Mouse (Mus musculus) midbrain, embryonic 10.5 days (tissue): ENCODE data around the gene Sstr2. TPM values are rescaled to one million over a fixed set of nuclear protein-coding genes. Genes with fewer than 3 reads are reported as not detected.

ENCODE experiments used
- DNase-seq: peaks from one replicate; pipeline ENCODE4 v3.0.0-alpha.2; 2017; ENCODE audit warnings: low spot score
- H3K27ac ChIP-seq: fragments of 300-500 bp; sonication (generic); replicated peaks from 2 replicates; pipeline ENCODE4 v1.5.1; 2016; ENCODE audit warnings: mild to moderate bottlenecking
- H3K27me3 ChIP-seq: fragments of 300-500 bp; sonication (generic); 2 replicates; pipeline ENCODE4 v1.6.1; 2016; ENCODE audit warnings: low read depth, mild to moderate bottlenecking; ENCODE audit not compliant: poor library complexity, severe bottlenecking
- H3K36me3 ChIP-seq: fragments of 300-500 bp; sonication (generic); 2 replicates; pipeline ENCODE4 v1.6.1; 2016; ENCODE audit warnings: mild to moderate bottlenecking, moderate library complexity
- H3K4me1 ChIP-seq: fragments of 300-500 bp; sonication (generic); 2 replicates; pipeline ENCODE4 v1.6.1; 2016
- H3K4me3 ChIP-seq: fragments of 300-500 bp; sonication (generic); 2 replicates; pipeline ENCODE4 v1.5.1; 2016; ENCODE audit warnings: mild to moderate bottlenecking, moderate library complexity
- H3K9me3 ChIP-seq: fragments of 300-500 bp; sonication (generic); replicated peaks from 2 replicates; pipeline ENCODE4 v1.6.1; 2016; ENCODE audit warnings: mild to moderate bottlenecking
- WGBS: fragments of 180-500 bp; shearing (Covaris S2); methylation state at CpG from one replicate; pipeline ENCODE4 v1.1.7; 2016; 5-methylcytosine and 5-hydroxymethylcytosine counted together
- polyA plus RNA-seq: library from polyadenylated mRNA; unstranded; fragments of >200 nt; fragmentation: Nextera tagmentation; extraction: Ambion mirVana; gene quantifications from 2 replicates; pipeline ENCODE4 v1.2.1, GENCODE M21; 2016

Sstr2 gene
- polyA plus RNA-seq, 1 experiment from 2014 or later = 5.3 TPM

- H3K36me3 ChIP-seq = no peaks in the 10 kb centered on the region
- H3K9me3 ChIP-seq = no peaks in the 10 kb centered on the region
- no peak for DNase-seq
- H3K4me3 ChIP-seq = no peak overlapping the region
- WGBS = 69% methylated on average over 7 of the region's 7 CpGs
- H3K4me1 ChIP-seq = no peaks in the 10 kb centered on the region
- H3K27me3 ChIP-seq = no peaks in the 10 kb centered on the region; the same call in 1 of the 2 replicates
- H3K27ac ChIP-seq = no peak overlapping the region
These were observed 11.5 kb downstream of the Sstr2 start for GRCm38 (mm10) chr11:113630642-113631041.

DNA sequence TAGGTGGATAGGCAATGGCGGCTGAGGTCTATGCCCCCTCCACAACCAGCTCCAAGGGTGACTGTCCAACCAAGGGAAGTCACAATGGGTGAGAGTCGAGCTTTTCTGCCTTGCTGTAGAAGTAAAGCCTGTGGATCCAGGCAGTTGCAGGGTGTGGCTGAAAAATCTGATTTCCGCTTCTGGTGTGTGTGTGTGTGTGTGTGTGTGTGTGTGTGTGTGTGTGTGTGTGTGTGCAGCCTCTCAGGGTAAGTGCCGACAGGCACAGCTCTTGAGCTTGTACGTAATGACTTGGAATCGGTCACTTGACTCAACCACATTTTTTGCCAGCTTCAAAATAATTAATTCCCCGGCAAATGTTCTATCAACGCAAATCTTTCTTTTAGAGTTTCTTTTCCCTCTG, 12.2 kb downstream of the Sstr2 start:
- H3K4me1 ChIP-seq = no peaks in the 10 kb centered on the region
- no peak overlapping the region for H3K27ac ChIP-seq
- 85% methylated on average over 8 of the region's 8 CpGs for WGBS
- no peak for DNase-seq
- H3K36me3 ChIP-seq = no peaks in the 10 kb centered on the region
- no peaks in the 10 kb centered on the region; the same call in 1 of the 2 replicates for H3K27me3 ChIP-seq
- no peaks in the 10 kb centered on the region for H3K9me3 ChIP-seq
- no peak overlapping the region for H3K4me3 ChIP-seq

DNA sequence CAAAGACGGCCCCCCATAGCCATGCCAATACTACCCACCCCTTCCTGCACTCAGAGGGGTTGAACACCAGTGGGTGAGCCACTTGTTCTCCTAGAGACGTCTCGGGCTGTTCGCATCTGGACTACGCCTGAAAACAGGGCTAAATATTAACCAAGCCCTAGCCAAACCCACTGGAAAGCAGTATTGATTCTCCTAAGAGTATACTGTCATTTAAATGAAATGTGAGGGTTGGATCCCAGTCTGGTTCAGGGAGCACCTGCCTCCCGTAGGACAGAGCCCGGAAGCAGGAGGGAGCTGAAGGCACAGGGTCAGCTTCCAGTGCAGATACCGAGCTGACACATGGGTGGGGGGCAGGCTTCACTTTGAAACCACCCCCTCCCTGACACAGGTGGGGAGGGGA, 12.7 kb downstream of the Sstr2 start:
- Histone ChIP-seq H3K9me3 (no peaks in the 10 kb centered on the region), H3K4me1 (no peaks in the 10 kb centered on the region), H3K27ac (no peak overlapping the region), H3K27me3 (no peaks in the 10 kb centered on the region; the same call in 1 of the 2 replicates), H3K4me3 (no peak overlapping the region), H3K36me3 (no peaks in the 10 kb centered on the region)
- DNase-seq = no peak
- WGBS = 82% methylated on average over 8 of the region's 8 CpGs

DNA sequence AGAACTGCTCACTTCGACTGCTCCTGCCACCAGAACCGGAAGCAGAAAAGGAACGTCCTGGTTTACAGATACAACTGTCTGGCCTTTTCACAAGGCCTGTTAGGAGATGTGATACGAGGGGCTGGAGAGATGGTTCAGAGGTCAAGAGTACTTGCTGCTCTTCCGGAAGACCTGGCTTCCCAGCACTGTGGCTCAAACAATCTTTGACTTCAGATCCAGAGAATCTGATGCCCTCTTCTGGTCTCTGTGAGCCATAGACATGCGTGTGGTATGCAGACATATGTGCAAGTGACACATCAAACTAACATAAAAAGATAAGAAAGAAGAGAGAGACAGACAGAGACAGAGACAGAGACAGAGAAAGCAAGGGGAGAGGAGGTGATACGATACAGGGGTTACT, 13.2 kb downstream of the Sstr2 start:
- no peak overlapping the region for H3K4me3 ChIP-seq
- H3K36me3 ChIP-seq = no peaks in the 10 kb centered on the region
- no peak overlapping the region for H3K27ac ChIP-seq
- no peak for DNase-seq
- no peaks in the 10 kb centered on the region for H3K4me1 ChIP-seq
- 86% methylated on average over 7 of the region's 7 CpGs for WGBS
- H3K9me3 ChIP-seq = no peaks in the 10 kb centered on the region
- no peaks in the 10 kb centered on the region; the same call in 1 of the 2 replicates for H3K27me3 ChIP-seq

- 89% methylated on average over 5 of the region's 5 CpGs for WGBS
- Histone ChIP-seq H3K4me3 (no peak overlapping the region), H3K27me3 (no peaks in the 10 kb centered on the region; the same call in 1 of the 2 replicates), H3K9me3 (peaks cover 6% of the 10 kb centered on the region; the same call in 1 of the 2 replicates), H3K27ac (no peak overlapping the region), H3K36me3 (no peaks in the 10 kb centered on the region), H3K4me1 (no peaks in the 10 kb centered on the region)
- DNase-seq = no peak
These were observed 14.3 kb downstream of the Sstr2 start for GRCm38 (mm10) chr11:113633398-113633797.

DNA sequence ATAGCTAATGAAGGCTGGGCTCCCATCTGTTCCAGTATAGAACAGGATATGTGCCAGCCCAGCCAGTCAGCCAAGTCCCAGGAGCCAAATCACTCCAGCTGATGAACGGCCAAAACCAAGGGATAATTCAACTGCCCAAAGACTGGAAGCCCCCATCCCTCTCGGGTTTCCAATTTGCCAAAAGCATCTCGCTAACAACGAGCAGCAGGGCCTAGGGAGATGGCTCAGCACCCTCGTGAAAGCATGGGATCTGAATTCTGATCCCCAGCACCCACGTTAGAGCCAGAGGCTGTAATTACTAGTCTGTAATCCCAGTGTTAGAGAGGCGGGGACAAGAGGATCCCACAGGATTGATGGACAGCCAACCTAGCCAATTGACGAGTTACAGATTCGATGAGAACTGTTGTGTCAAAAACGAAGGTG, 15.6 kb downstream of the Sstr2 start:
- no peak for DNase-seq

GRCm38 (mm10) chr11:113638680-113639079, 19.5 kb downstream of the Sstr2 start:
- DNase-seq = no peak
- H3K27me3 ChIP-seq = no peaks in the 10 kb centered on the region
- H3K27ac ChIP-seq = no peak overlapping the region
- H3K4me3 ChIP-seq = no peak overlapping the region
- H3K4me1 ChIP-seq = no peaks in the 10 kb centered on the region
- H3K9me3 ChIP-seq = peaks cover 10% of the 10 kb centered on the region; the same call in 1 of the 2 replicates
- H3K36me3 ChIP-seq = no peaks in the 10 kb centered on the region
- 87% methylated on average over 12 of the region's 12 CpGs for WGBS

More for the DNA sequence above, 15.6 kb downstream of the Sstr2 start:
- Histone ChIP-seq H3K27me3 (no peaks in the 10 kb centered on the region; the same call in 1 of the 2 replicates), H3K27ac (no peak overlapping the region), H3K4me3 (no peak overlapping the region), H3K9me3 (peaks cover 10% of the 10 kb centered on the region; the same call in 1 of the 2 replicates), H3K4me1 (no peaks in the 10 kb centered on the region), H3K36me3 (no peaks in the 10 kb centered on the region)
- WGBS = 77% methylated on average over 10 of the region's 10 CpGs

GRCm38 (mm10) chr11:113645181-113645580, 26.0 kb downstream of the Sstr2 start:
- WGBS = 82% methylated on average over 3 of the region's 3 CpGs
- no peak overlapping the region for H3K27ac ChIP-seq
- H3K27me3 ChIP-seq = peaks cover 5% of the 10 kb centered on the region; the same call in 1 of the 2 replicates
- no peaks in the 10 kb centered on the region for H3K36me3 ChIP-seq
- peaks cover 5% of the 10 kb centered on the region; the same call in 1 of the 2 replicates for H3K9me3 ChIP-seq
- no peak for DNase-seq
- H3K4me3 ChIP-seq = no peak overlapping the region
- H3K4me1 ChIP-seq = peaks cover 19% of the 10 kb centered on the region

- Histone ChIP-seq H3K9me3 (peaks cover 5% of the 10 kb centered on the region; the same call in 1 of the 2 replicates), H3K4me1 (peaks cover 48% of the 10 kb centered on the region), H3K27ac (peak overlapping the region; percentile 10; the same call in 1 of the 2 replicates), H3K36me3 (peaks cover 16% of the 10 kb centered on the region), H3K4me3 (peak overlapping the region; percentile 96), H3K27me3 (peaks cover 5% of the 10 kb centered on the region; the same call in 1 of the 2 replicates)
- WGBS = 2% methylated on average over 15 of the region's 15 CpGs
- DNase-seq = peak; percentile 85
These were observed 29.0 kb downstream of the Sstr2 start for GRCm38 (mm10) chr11:113648152-113648551.

DNA sequence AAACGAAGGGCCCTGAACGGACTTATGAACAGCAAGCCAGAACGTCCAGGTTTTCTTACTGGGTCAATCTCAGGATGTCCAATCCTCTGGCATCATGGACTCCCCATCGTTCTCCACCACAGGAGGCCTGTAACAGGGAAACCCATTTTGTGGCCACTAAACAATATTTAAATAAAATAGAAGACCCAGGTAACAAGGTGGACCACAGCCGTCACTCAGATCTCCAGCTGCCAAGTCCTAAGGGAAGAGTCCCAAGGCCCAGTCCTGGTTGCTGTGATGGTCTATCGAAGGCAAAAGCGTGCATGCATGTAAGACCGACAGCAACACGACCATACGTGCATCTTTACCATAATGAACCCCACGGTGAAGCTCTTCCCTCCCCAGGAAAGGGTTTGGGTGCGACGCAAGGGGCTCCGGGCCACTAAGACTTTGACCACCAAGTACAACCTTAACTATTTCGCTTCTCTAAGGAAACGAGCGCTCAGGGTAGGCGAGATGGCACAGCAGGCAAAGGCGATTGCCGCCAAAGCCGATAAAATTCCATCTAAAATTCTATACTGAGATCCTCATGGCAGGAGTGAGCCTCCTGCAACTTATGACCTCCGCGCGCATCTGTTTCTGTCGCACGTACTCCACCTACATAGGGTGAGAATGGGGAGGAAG, 29.7 kb downstream of the Sstr2 start, which contains the start of gene Cog1:
TSS of gene Cog1 (plus strand) at position 480 of the 663 bp plus-strand sequence.
- Histone ChIP-seq H3K27ac (peak within 1 kb of the TSS; percentile 97), H3K36me3 (peaks cover 23% of the 10 kb centered on the region), H3K4me1 (peaks cover 48% of the 10 kb centered on the region), H3K9me3 (peaks cover 5% of the 10 kb centered on the region; the same call in 1 of the 2 replicates), H3K27me3 (peaks cover 5% of the 10 kb centered on the region; the same call in 1 of the 2 replicates), H3K4me3 (peak within 1 kb of the TSS; percentile 96)
- 39% methylated on average over 26 of the region's 26 CpGs for WGBS
- DNase-seq = no peak

GRCm38 (mm10) chr11:113649353-113650210, 30.4 kb downstream of the Sstr2 start, which contains the start of gene Slc39a11:
Slc39a11 (minus strand) TSS chr11:113650079.
- peaks cover 31% of the 10 kb centered on the region for H3K36me3 ChIP-seq
- H3K27me3 ChIP-seq = peaks cover 5% of the 10 kb centered on the region; the same call in 1 of the 2 replicates
- peaks cover 48% of the 10 kb centered on the region for H3K4me1 ChIP-seq
- DNase-seq = peak; percentile 85
- H3K9me3 ChIP-seq = peaks cover 5% of the 10 kb centered on the region; the same call in 1 of the 2 replicates
- WGBS = under 1% methylated on average over 89 of the region's 91 CpGs
- H3K27ac ChIP-seq = peak within 1 kb of the TSS; percentile 97
- H3K4me3 ChIP-seq = peak within 1 kb of the TSS; percentile 96

DNA sequence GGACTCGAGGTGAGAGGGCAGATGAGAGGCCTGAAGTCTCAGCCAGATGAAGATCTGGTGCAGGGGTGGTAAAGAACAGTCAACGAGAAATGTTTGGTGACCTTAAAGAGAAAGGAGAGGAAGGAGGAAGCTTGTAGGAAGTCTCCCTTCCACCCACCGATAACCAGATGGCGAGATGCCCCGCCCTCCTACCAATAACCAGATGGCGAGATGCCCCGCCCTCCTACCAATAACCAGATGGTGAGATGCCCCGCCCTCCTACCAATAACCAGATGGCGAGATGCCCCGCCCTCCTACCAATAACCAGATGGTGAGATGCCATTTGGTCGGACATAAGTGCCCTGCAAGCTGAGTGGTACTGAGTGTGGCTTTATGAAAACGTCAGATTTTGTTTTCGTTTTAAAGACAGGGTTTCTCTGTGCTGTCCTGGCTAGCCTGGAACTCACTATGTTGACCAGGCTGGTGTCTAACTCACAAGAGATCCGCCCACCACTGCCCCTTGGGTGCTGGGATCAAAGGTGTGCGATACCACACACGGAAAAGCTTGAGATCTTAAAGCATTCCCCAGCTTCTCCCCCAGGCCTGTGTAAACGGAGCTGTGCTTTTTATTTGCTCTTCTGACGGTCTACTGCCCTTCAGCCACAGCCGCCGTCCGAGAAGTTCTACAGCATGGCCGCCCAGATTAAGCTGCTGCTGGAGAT, 32.2 kb downstream of the Sstr2 start:
- Histone ChIP-seq H3K27ac (peak overlapping the region; percentile 43), H3K9me3 (no peaks in the 10 kb centered on the region), H3K4me1 (peaks cover 48% of the 10 kb centered on the region), H3K27me3 (peaks cover 5% of the 10 kb centered on the region; the same call in 1 of the 2 replicates), H3K4me3 (peak overlapping the region; percentile 96; the same call in 1 of the 2 replicates), H3K36me3 (peaks cover 48% of the 10 kb centered on the region)
- WGBS = 71% methylated on average over 22 of the region's 22 CpGs
- DNase-seq = no peak
